Mouse (Mus musculus) forebrain, embryonic 10.5 days (tissue): ENCODE results near the gene Lmo3. TPM values are rescaled to one million over a fixed set of nuclear protein-coding genes. Genes with fewer than 3 reads are reported as not detected.
A peak's percentile ranks its signal among the peaks of the same experiment; 100 is the strongest.

Source experiments
- DNase-seq: peaks from one replicate; pipeline ENCODE4 v3.0.0-alpha.2; 2017; ENCODE audit warnings: low spot score; ENCODE audit errors: extremely low spot score
- H3K27ac ChIP-seq: fragments of 300-500 bp; sonication (generic); 2 replicates; pipeline ENCODE4 v1.5.1; 2016; ENCODE audit warnings: mild to moderate bottlenecking
- H3K27me3 ChIP-seq: fragments of 300-500 bp; sonication (generic); 2 replicates; pipeline ENCODE4 v1.6.1; 2016; ENCODE audit warnings: mild to moderate bottlenecking; ENCODE audit not compliant: poor library complexity, severe bottlenecking
- H3K36me3 ChIP-seq: fragments of 300-500 bp; sonication (generic); replicated peaks from 2 replicates; pipeline ENCODE4 v1.6.1; 2016; ENCODE audit warnings: mild to moderate bottlenecking, moderate library complexity
- H3K4me1 ChIP-seq: fragments of 300-500 bp; sonication (generic); 2 replicates; pipeline ENCODE4 v1.6.1; 2016
- H3K4me3 ChIP-seq: fragments of 300-500 bp; sonication (generic); 2 replicates; pipeline ENCODE4 v1.5.1; 2016; ENCODE audit warnings: mild to moderate bottlenecking, moderate library complexity
- H3K9me3 ChIP-seq: fragments of 300-500 bp; sonication (generic); 2 replicates; pipeline ENCODE4 v1.6.1; 2016; ENCODE audit warnings: mild to moderate bottlenecking, moderate library complexity
- WGBS: fragments of 180-500 bp; shearing (Covaris S2); methylation state at CpG from one replicate; pipeline ENCODE4 v1.1.7; 2016; 5-methylcytosine and 5-hydroxymethylcytosine counted together
- polyA plus RNA-seq: library from polyadenylated mRNA; unstranded; fragments of >200 nt; fragmentation: Nextera tagmentation; extraction: Ambion mirVana; gene quantifications from 2 replicates; pipeline ENCODE4 v1.2.1, GENCODE M21; 2016

Gene Lmo3
- polyA plus RNA-seq, 1 experiment from 2014 or later, result 22.4 TPM

GRCm38 (mm10) chr6:138421191-138421613 lies 160.6 kb downstream of the Lmo3 start:
- Histone ChIP-seq H3K36me3 (0 out of 2 replicates have a peak, but pooled peaks cover 2% of the 10 kb centered on the region), H3K4me1 (peaks cover 81% of the 10 kb centered on the region), H3K4me3 (peak overlapping the region; percentile 60), H3K27me3 (peaks cover 16% of the 10 kb centered on the region), H3K27ac (peak overlapping the region; percentile 92), H3K9me3 (no peaks in the 10 kb centered on the region)
- under 1% methylated on average over 14 of the region's 14 CpGs for WGBS
- DNase-seq, result peak; percentile 61

- Histone ChIP-seq H3K4me3 (peak overlapping the region; percentile 60), H3K27ac (peak overlapping the region; percentile 92), H3K27me3 (peaks cover 12% of the 10 kb centered on the region), H3K36me3 (peaks cover 7% of the 10 kb centered on the region; the same call in 1 of the 2 replicates), H3K9me3 (no peaks in the 10 kb centered on the region), H3K4me1 (peaks cover 80% of the 10 kb centered on the region)
- peak; percentile 52 for DNase-seq
- WGBS, result 2% methylated on average over 3 of the region's 3 CpGs
These were observed 161.3 kb downstream of the Lmo3 start for GRCm38 (mm10) chr6:138420536-138420891.

DNA sequence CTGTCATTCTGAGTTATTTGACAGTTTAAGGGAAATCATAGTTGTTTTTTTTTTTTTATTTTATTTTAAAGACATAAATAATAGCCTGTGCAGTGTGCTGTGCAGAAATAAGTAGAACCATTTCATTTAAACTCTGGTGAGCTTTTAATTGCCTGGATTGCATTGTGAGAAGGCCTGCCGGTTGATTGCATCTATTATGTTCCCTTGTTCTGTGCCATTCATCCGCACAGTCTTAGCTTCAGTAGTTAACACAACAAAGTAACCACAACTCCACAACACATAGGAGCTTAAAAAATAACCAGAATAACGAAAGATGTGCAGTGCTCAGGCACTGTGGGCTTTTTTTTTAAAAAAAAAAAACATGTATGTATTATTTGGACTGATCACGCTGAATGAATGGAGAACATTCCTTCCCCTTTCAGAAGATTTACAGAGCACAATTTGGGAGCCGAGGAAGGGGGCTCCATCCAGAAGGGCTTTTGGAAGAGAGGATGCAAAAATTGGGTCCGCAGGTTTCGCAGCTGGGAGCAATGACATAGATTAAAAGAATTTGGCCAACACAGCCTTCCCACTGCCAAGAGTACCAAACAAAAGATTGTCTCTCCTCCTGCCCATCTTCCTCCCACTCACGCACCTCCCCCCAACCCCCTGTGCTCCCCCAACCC lies 161.8 kb downstream of the Lmo3 start:
- Histone ChIP-seq H3K4me3 (peak overlapping the region; percentile 60), H3K27ac (peak overlapping the region; percentile 92), H3K4me1 (peaks cover 80% of the 10 kb centered on the region), H3K27me3 (peaks cover 12% of the 10 kb centered on the region), H3K9me3 (no peaks in the 10 kb centered on the region), H3K36me3 (peaks cover 8% of the 10 kb centered on the region; the same call in 1 of the 2 replicates)
- peak; percentile 52 for DNase-seq
- 7% methylated on average over 8 of the region's 8 CpGs for WGBS

DNA sequence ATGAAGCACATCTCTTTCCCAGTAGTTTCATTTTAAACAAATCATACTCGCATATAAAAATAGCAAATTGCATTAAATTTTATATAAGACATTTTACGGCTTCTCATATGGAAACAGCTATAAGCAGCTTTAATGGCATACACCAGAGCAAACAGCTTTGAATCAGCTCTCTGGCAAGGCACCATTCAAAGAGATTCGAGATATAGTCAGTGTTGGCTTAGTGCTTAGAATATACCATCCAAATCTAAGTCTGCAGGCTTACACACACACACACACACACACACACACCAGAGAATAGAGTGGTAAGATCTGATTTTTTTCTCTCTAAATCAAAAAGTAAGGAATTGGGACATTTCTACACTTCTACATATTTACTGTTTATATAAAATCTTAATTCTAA lies 169.7 kb downstream of the Lmo3 start:
- WGBS, result 91% methylated on average over 3 of the region's 3 CpGs
- H3K27me3 ChIP-seq, result no peaks in the 10 kb centered on the region

DNA sequence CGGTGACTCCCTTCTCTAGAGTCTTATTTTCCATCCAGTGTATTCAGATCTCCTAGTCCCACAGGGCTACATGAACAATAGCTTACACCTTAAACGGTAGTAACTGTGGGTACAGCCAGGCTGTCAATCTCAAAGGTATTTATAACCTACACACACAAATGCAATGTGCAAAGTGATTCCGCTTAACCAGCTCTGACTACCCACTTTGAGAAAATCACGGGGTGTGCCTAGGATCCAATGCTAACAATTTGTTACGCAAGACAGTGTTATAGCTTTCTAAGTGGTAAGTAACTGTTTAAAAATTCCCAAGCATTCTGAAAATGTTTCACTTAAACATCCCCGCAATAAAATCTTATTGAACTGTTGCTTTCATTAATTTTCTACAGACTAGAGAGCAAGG lies 179.7 kb downstream of the Lmo3 start:
- Histone ChIP-seq H3K36me3 (peaks cover 7% of the 10 kb centered on the region), H3K4me3 (no peak overlapping the region), H3K9me3 (no peaks in the 10 kb centered on the region), H3K27ac (no peak overlapping the region), H3K4me1 (no peaks in the 10 kb centered on the region), H3K27me3 (no peaks in the 10 kb centered on the region)
- DNase-seq, result no peak
- 86% methylated on average over 6 of the region's 6 CpGs for WGBS

More for the DNA sequence above, 169.7 kb downstream of the Lmo3 start:
- H3K4me3 ChIP-seq, result no peak overlapping the region
- H3K9me3 ChIP-seq, result no peaks in the 10 kb centered on the region
- peaks cover 28% of the 10 kb centered on the region for H3K4me1 ChIP-seq
- H3K36me3 ChIP-seq, result peaks cover 8% of the 10 kb centered on the region; the same call in 1 of the 2 replicates
- DNase-seq, result no peak
- no peak overlapping the region for H3K27ac ChIP-seq

- Histone ChIP-seq H3K9me3 (no peaks in the 10 kb centered on the region), H3K27me3 (no peaks in the 10 kb centered on the region), H3K27ac (no peak overlapping the region), H3K36me3 (peaks cover 7% of the 10 kb centered on the region), H3K4me1 (no peaks in the 10 kb centered on the region), H3K4me3 (no peak overlapping the region)
- whole genome bisulfite sequencing, result 93% methylated on average over 1 of the region's 1 CpGs
- DNase-seq, result no peak
These were observed 182.9 kb downstream of the Lmo3 start for GRCm38 (mm10) chr6:138398836-138399235.

- Histone ChIP-seq H3K9me3 (no peaks in the 10 kb centered on the region), H3K27ac (no peak overlapping the region), H3K36me3 (no peaks in the 10 kb centered on the region), H3K4me3 (no peak overlapping the region), H3K27me3 (no peaks in the 10 kb centered on the region), H3K4me1 (peaks cover 19% of the 10 kb centered on the region)
- 82% methylated on average over 5 of the region's 5 CpGs for WGBS
- no peak for DNase-seq
These were observed 190.7 kb downstream of the Lmo3 start for GRCm38 (mm10) chr6:138391085-138391484.

- Histone ChIP-seq H3K4me3 (no peak overlapping the region), H3K27ac (no peak overlapping the region), H3K4me1 (peaks cover 19% of the 10 kb centered on the region), H3K9me3 (no peaks in the 10 kb centered on the region), H3K36me3 (no peaks in the 10 kb centered on the region), H3K27me3 (no peaks in the 10 kb centered on the region)
- peak; percentile 16 for DNase-seq
- 38% methylated on average over 18 of the region's 18 CpGs for WGBS
These were observed 193.4 kb downstream of the Lmo3 start for GRCm38 (mm10) chr6:138388168-138388936.

- Histone ChIP-seq H3K27me3 (no peaks in the 10 kb centered on the region), H3K27ac (no peak overlapping the region), H3K4me1 (peaks cover 7% of the 10 kb centered on the region), H3K36me3 (no peaks in the 10 kb centered on the region), H3K4me3 (no peak overlapping the region), H3K9me3 (no peaks in the 10 kb centered on the region)
- no peak for DNase-seq
- WGBS, result 90% methylated on average over 1 of the region's 1 CpGs
These were observed 198.6 kb downstream of the Lmo3 start for GRCm38 (mm10) chr6:138383208-138383607.

- WGBS, result 94% methylated on average over 2 of the region's 2 CpGs
- H3K36me3 ChIP-seq, result no peaks in the 10 kb centered on the region; the same call in 1 of the 2 replicates
These were observed 210.6 kb downstream of the Lmo3 start for GRCm38 (mm10) chr6:138371176-138371575.

DNA sequence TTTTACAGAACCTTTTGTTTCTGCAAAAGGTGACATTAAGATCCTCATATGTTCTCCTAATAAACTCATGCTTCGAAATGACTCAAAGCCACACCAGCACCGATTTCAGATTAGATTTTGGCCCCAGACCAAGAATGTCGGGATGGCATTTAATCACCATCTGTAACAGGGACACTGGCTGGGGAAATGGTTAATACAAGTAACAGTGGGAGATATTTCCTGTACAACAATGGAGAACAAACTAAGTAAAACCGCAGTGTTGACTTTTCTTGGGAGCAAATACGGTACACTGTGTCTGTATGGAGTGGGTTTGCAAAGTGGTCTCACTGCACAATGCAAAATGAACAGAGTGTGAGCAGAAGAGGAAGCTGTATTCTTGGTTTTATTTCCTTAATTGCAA lies 217.7 kb downstream of the Lmo3 start:
- H3K4me3 ChIP-seq, result no peak overlapping the region
- H3K36me3 ChIP-seq, result peaks cover 13% of the 10 kb centered on the region
- H3K27ac ChIP-seq, result no peak overlapping the region
- no peaks in the 10 kb centered on the region for H3K4me1 ChIP-seq
- DNase-seq, result no peak
- H3K9me3 ChIP-seq, result no peaks in the 10 kb centered on the region
- no peaks in the 10 kb centered on the region for H3K27me3 ChIP-seq
- 88% methylated on average over 5 of the region's 5 CpGs for WGBS

More at GRCm38 (mm10) chr6:138371176-138371575, 210.6 kb downstream of the Lmo3 start:
- no peaks in the 10 kb centered on the region for H3K9me3 ChIP-seq
- no peak overlapping the region for H3K27ac ChIP-seq
- no peak for DNase-seq
- no peaks in the 10 kb centered on the region for H3K4me1 ChIP-seq
- no peaks in the 10 kb centered on the region for H3K27me3 ChIP-seq
- H3K4me3 ChIP-seq, result no peak overlapping the region

DNA sequence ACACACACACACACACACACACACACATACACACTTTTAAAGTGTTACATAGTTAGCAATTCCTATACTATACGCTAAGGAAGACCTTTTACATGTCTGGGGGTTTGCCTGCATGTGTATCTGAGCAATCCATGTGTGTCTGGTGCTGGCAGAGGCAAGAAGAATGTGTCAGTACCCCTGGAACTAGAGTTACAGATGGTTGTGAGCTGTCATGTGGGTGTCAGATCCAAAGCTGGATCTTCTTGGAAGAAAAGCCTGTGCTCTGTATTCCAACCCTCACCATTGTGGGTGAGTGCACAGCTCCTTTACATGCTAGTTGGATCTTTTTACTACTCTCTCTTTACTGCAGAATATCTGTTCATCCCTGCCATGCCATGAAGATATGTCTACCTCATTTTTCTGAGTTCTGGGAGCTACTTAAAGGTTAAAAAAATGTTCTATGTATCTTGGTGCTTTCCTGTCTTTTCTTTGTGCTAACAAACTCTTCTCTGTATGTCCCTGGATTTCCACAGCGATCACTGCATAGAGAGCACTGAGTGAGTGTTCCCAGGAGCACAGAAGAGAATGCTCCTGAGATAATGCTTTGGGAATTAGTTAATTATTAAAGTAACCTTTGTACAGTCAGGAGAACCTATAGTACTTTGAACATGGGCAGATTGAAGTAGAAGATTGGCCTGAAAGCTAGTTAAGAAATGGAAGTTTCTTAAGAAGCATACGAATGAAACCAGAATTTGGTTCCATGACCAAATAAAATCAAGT lies 231.0 kb downstream of the Lmo3 start:
- Histone ChIP-seq H3K27me3 (no peaks in the 10 kb centered on the region), H3K4me1 (no peaks in the 10 kb centered on the region), H3K9me3 (no peaks in the 10 kb centered on the region), H3K27ac (no peak overlapping the region), H3K4me3 (no peak overlapping the region), H3K36me3 (no peaks in the 10 kb centered on the region)
- 92% methylated on average over 3 of the region's 3 CpGs for WGBS
- no peak for DNase-seq
